Mouse (Mus musculus): ENCODE results near the gene Isca1. TPM values are rescaled to one million over a fixed set of nuclear protein-coding genes. Genes with fewer than 3 reads are reported as not detected.

Gene Isca1
- polyA plus RNA-seq, 1 experiment from 2014 or later = 166 TPM

- Histone ChIP-seq H3K4me3 (no peak overlapping the region), H3K36me3 (replicated peaks) (peaks cover 66% of the 10 kb centered on the region), H3K4me1 (no peaks in the 10 kb centered on the region), H3K9ac (no peak overlapping the region), H3K4me2 (no peak overlapping the region), H3K27me3 (replicated peaks) (no peaks in the 10 kb centered on the region), H3K9me3 (no peaks in the 10 kb centered on the region), H3K27ac (no peak overlapping the region)
- ATAC-seq (replicated peaks) = no peak
- 88% methylated on average over 4 of the region's 4 CpGs for WGBS
These were observed 9.6 kb upstream of the Isca1 start for GRCm38 (mm10) chr13:59779213-59779612.

- H3K9ac ChIP-seq = no peak overlapping the region
- H3K27me3 ChIP-seq (replicated peaks) = no peaks in the 10 kb centered on the region
- no peak overlapping the region for H3K27ac ChIP-seq
- no peaks in the 10 kb centered on the region for H3K9me3 ChIP-seq
- no peak for ATAC-seq (replicated peaks)
- 94% methylated on average over 3 of the region's 3 CpGs for WGBS
- H3K4me3 ChIP-seq = no peak overlapping the region
- H3K4me2 ChIP-seq = no peak overlapping the region
- peaks cover 30% of the 10 kb centered on the region for H3K36me3 ChIP-seq (replicated peaks)
- peaks cover 11% of the 10 kb centered on the region for H3K4me1 ChIP-seq
These were observed 5.6 kb upstream of the Isca1 start for GRCm38 (mm10) chr13:59775168-59775567.

- Histone ChIP-seq H3K4me1 (peaks cover 39% of the 10 kb centered on the region), H3K27ac (peak overlapping the region; percentile 98), H3K4me3 (no peak overlapping the region), H3K4me2 (no peak overlapping the region; the same call in 1 of the 2 replicates), H3K9ac (no peak overlapping the region), H3K36me3 (replicated peaks) (peaks cover 11% of the 10 kb centered on the region), H3K9me3 (no peaks in the 10 kb centered on the region), H3K27me3 (replicated peaks) (no peaks in the 10 kb centered on the region)
- 65% methylated on average over 9 of the region's 9 CpGs for WGBS
- no peak for ATAC-seq (replicated peaks)
These were observed 1.6 kb upstream of the Isca1 start for GRCm38 (mm10) chr13:59771257-59771656.

- peak overlapping the region; percentile 96 for H3K4me3 ChIP-seq
- H3K9me3 ChIP-seq = no peaks in the 10 kb centered on the region
- H3K27ac ChIP-seq = peak overlapping the region; percentile 98
- peak overlapping the region; percentile 66 for H3K4me2 ChIP-seq
- H3K36me3 ChIP-seq (replicated peaks) = peaks cover 11% of the 10 kb centered on the region
- H3K4me1 ChIP-seq = peaks cover 43% of the 10 kb centered on the region
- no peak for ATAC-seq (replicated peaks)
- no peaks in the 10 kb centered on the region for H3K27me3 ChIP-seq (replicated peaks)
- whole genome bisulfite sequencing = 69% methylated on average over 9 of the region's 9 CpGs
- H3K9ac ChIP-seq = no peak overlapping the region
These were observed 1.2 kb upstream of the Isca1 start for GRCm38 (mm10) chr13:59770847-59771246.

GRCm38 (mm10) chr13:59770164-59770562 is 553 bp upstream of the Isca1 start:
- WGBS = under 1% methylated on average over 28 of the region's 28 CpGs
- H3K27ac ChIP-seq = peak overlapping the region; percentile 98
- H3K9ac ChIP-seq = peak overlapping the region; percentile 84
- H3K36me3 ChIP-seq (replicated peaks) = peaks cover 8% of the 10 kb centered on the region
- H3K9me3 ChIP-seq = no peaks in the 10 kb centered on the region
- ATAC-seq (replicated peaks) = peak; percentile 89
- no peaks in the 10 kb centered on the region for H3K27me3 ChIP-seq (replicated peaks)
- H3K4me1 ChIP-seq = peaks cover 46% of the 10 kb centered on the region
- H3K4me3 ChIP-seq = peak overlapping the region; percentile 96
- H3K4me2 ChIP-seq = peak overlapping the region; percentile 66

GRCm38 (mm10) chr13:59768531-59768930 is 1.1 kb downstream of the Isca1 start:
- WGBS = 37% methylated on average over 13 of the region's 13 CpGs
- no peak for ATAC-seq (replicated peaks)

GRCm38 (mm10) chr13:59766786-59767515 is 2.7 kb downstream of the Isca1 start:
- no peak overlapping the region for H3K4me3 ChIP-seq
- H3K4me1 ChIP-seq = peaks cover 46% of the 10 kb centered on the region
- H3K27ac ChIP-seq = no peak overlapping the region
- no peak overlapping the region for H3K4me2 ChIP-seq
- WGBS = 84% methylated on average over 11 of the region's 11 CpGs
- no peaks in the 10 kb centered on the region for H3K36me3 ChIP-seq (replicated peaks)
- no peaks in the 10 kb centered on the region for H3K9me3 ChIP-seq
- ATAC-seq (replicated peaks) = no peak
- H3K27me3 ChIP-seq (replicated peaks) = no peaks in the 10 kb centered on the region
- no peak overlapping the region for H3K9ac ChIP-seq

More at GRCm38 (mm10) chr13:59768531-59768930, 1.1 kb downstream of the Isca1 start:
- Histone ChIP-seq H3K9me3 (no peaks in the 10 kb centered on the region), H3K4me3 (peak overlapping the region; percentile 96), H3K27ac (no peak overlapping the region), H3K4me2 (peak overlapping the region; percentile 66), H3K27me3 (replicated peaks) (no peaks in the 10 kb centered on the region), H3K36me3 (replicated peaks) (peaks cover 3% of the 10 kb centered on the region; the same call in 1 of the 2 replicates), H3K9ac (peak overlapping the region; percentile 84; the same call in 1 of the 2 replicates), H3K4me1 (peaks cover 46% of the 10 kb centered on the region)

GRCm38 (mm10) chr13:59762791-59763190 is 6.8 kb downstream of the Isca1 start:
- Histone ChIP-seq H3K4me1 (peaks cover 22% of the 10 kb centered on the region), H3K27me3 (replicated peaks) (no peaks in the 10 kb centered on the region), H3K9ac (no peak overlapping the region), H3K4me2 (no peak overlapping the region), H3K27ac (no peak overlapping the region), H3K9me3 (no peaks in the 10 kb centered on the region), H3K4me3 (no peak overlapping the region), H3K36me3 (replicated peaks) (peaks cover 9% of the 10 kb centered on the region)
- ATAC-seq (replicated peaks) = no peak
- WGBS = 97% methylated on average over 7 of the region's 7 CpGs

- peaks cover 19% of the 10 kb centered on the region for H3K36me3 ChIP-seq (replicated peaks)
- H3K9me3 ChIP-seq = no peaks in the 10 kb centered on the region
- H3K4me1 ChIP-seq = no peaks in the 10 kb centered on the region
- no peaks in the 10 kb centered on the region for H3K27me3 ChIP-seq (replicated peaks)
- ATAC-seq (replicated peaks) = no peak
- 92% methylated on average over 7 of the region's 7 CpGs for WGBS
- no peak overlapping the region for H3K27ac ChIP-seq
- no peak overlapping the region for H3K4me2 ChIP-seq
- no peak overlapping the region for H3K9ac ChIP-seq
- H3K4me3 ChIP-seq = no peak overlapping the region
These were observed 12.7 kb downstream of the Isca1 start for GRCm38 (mm10) chr13:59756906-59757305.

GRCm38 (mm10) chr13:59750310-59750709 is 19.3 kb downstream of the Isca1 start:
- no peak for ATAC-seq (replicated peaks)
- WGBS = 93% methylated on average over 12 of the region's 12 CpGs
- H3K4me1 ChIP-seq = no peaks in the 10 kb centered on the region
- no peaks in the 10 kb centered on the region for H3K27me3 ChIP-seq (replicated peaks)
- 0 out of 2 replicates have a peak, but pooled peaks cover 2% of the 10 kb centered on the region for H3K36me3 ChIP-seq (replicated peaks)
- no peak overlapping the region for H3K4me2 ChIP-seq
- H3K4me3 ChIP-seq = no peak overlapping the region
- no peaks in the 10 kb centered on the region for H3K9me3 ChIP-seq
- H3K27ac ChIP-seq = no peak overlapping the region
- H3K9ac ChIP-seq = no peak overlapping the region

- ATAC-seq (replicated peaks) = no peak
- Histone ChIP-seq H3K9me3 (no peaks in the 10 kb centered on the region), H3K27me3 (replicated peaks) (no peaks in the 10 kb centered on the region), H3K4me1 (no peaks in the 10 kb centered on the region), H3K9ac (no peak within 1 kb of the TSS), H3K27ac (no peak within 1 kb of the TSS), H3K36me3 (replicated peaks) (no peaks in the 10 kb centered on the region), H3K4me3 (no peak within 1 kb of the TSS), H3K4me2 (no peak within 1 kb of the TSS)
- WGBS = 83% methylated on average over 9 of the region's 9 CpGs
These were observed 22.9 kb downstream of the Isca1 start, which contains the start of gene 1700014D04Rik for GRCm38 (mm10) chr13:59746711-59747110. Gene 1700014D04Rik, minus strand, starts transcription at chr13:59746752.

GRCm38 (mm10) chr13:59746164-59746563 is 23.4 kb downstream of the Isca1 start:
- no peak for ATAC-seq (replicated peaks)
- WGBS = 77% methylated on average over 5 of the region's 6 CpGs
- H3K9me3 ChIP-seq = no peaks in the 10 kb centered on the region
- no peak overlapping the region for H3K4me3 ChIP-seq
- no peaks in the 10 kb centered on the region for H3K27me3 ChIP-seq (replicated peaks)
- H3K4me2 ChIP-seq = no peak overlapping the region
- no peak overlapping the region for H3K27ac ChIP-seq
- H3K9ac ChIP-seq = no peak overlapping the region
- no peaks in the 10 kb centered on the region for H3K36me3 ChIP-seq (replicated peaks)
- no peaks in the 10 kb centered on the region for H3K4me1 ChIP-seq

- 85% methylated on average over 6 of the region's 6 CpGs for whole genome bisulfite sequencing
- ATAC-seq (replicated peaks) = no peak
These were observed 24.1 kb downstream of the Isca1 start for GRCm38 (mm10) chr13:59745462-59745861.

More at GRCm38 (mm10) chr13:59745462-59745861, 24.1 kb downstream of the Isca1 start:
- H3K9me3 ChIP-seq = no peaks in the 10 kb centered on the region
- H3K4me3 ChIP-seq = no peak overlapping the region
- H3K27me3 ChIP-seq (replicated peaks) = no peaks in the 10 kb centered on the region
- H3K4me1 ChIP-seq = no peaks in the 10 kb centered on the region
- H3K4me2 ChIP-seq = no peak overlapping the region
- no peaks in the 10 kb centered on the region for H3K36me3 ChIP-seq (replicated peaks)
- no peak overlapping the region for H3K9ac ChIP-seq
- H3K27ac ChIP-seq = no peak overlapping the region
